Mouse (Mus musculus) liver, embryonic 13.5 days (tissue): ENCODE measurements around the gene Hist1h1b. TPM values are rescaled to one million over a fixed set of nuclear protein-coding genes. Genes with fewer than 3 reads are reported as not detected.
A peak's percentile ranks its signal among the peaks of the same experiment; 100 is the strongest.
"Not testable (repeated sequence)": the region's sequence is repeated elsewhere in the genome, so short reads cannot be mapped to it uniquely, and the experiment has no call there.

Experiments used
- ATAC-seq: fragments of 200-750 bp; cut with Nextera tagmentation; 2 replicates; pipeline ENCODE4 v1.8.0; 2017; ENCODE audit warnings: low read depth, mild to moderate bottlenecking, moderate number of reproducible peaks, moderate library complexity
- DNase-seq: peaks from one replicate; pipeline ENCODE4 v3.0.0; 2022
- H3K27ac ChIP-seq: fragments of 300-500 bp; sonication (generic); 2 replicates; pipeline ENCODE4 v1.5.1; 2015; ENCODE audit warnings: moderate library complexity, mild to moderate bottlenecking, inconsistent platforms
- H3K27me3 ChIP-seq: fragments of 300-500 bp; sonication (generic); 2 replicates; pipeline ENCODE4 v1.6.1; 2015; ENCODE audit warnings: mild to moderate bottlenecking, inconsistent platforms
- H3K36me3 ChIP-seq: fragments of 300-500 bp; sonication (generic); 2 replicates; pipeline ENCODE4 v1.6.1; 2015; ENCODE audit warnings: mild to moderate bottlenecking, inconsistent platforms
- H3K4me1 ChIP-seq: fragments of 300-500 bp; sonication (generic); replicated peaks from 2 replicates; pipeline ENCODE4 v1.6.1; 2015; ENCODE audit warnings: inconsistent platforms
- H3K4me2 ChIP-seq: fragments of 300-500 bp; sonication (generic); 2 replicates; pipeline ENCODE4 v1.6.1; 2015; ENCODE audit warnings: inconsistent platforms, mild to moderate bottlenecking, moderate library complexity
- H3K4me3 ChIP-seq: fragments of 300-500 bp; sonication (generic); replicated peaks from 2 replicates; pipeline ENCODE4 v1.5.1; 2015; ENCODE audit warnings: mild to moderate bottlenecking, inconsistent platforms
- H3K9ac ChIP-seq: fragments of 300-500 bp; sonication (generic); 2 replicates; pipeline ENCODE4 v1.6.1; 2015; ENCODE audit warnings: mild to moderate bottlenecking, inconsistent platforms
- H3K9me3 ChIP-seq: fragments of 300-500 bp; sonication (generic); replicated peaks from 2 replicates; pipeline ENCODE4 v1.6.1; 2016; ENCODE audit warnings: inconsistent platforms
- WGBS: fragments of 180-500 bp; shearing (Covaris S2); methylation state at CpG from one replicate; pipeline ENCODE4 v1.1.7; 2015; ENCODE audit not compliant: insufficient replicate concordance; 5-methylcytosine and 5-hydroxymethylcytosine counted together
- polyA plus RNA-seq: library from polyadenylated mRNA; unstranded; fragments of >200 nt; fragmentation: Nextera tagmentation; extraction: Ambion mirVana; gene quantifications from 2 replicates; pipeline ENCODE4 v1.2.1, GENCODE M21; 2015

Gene Hist1h1b
- polyA plus RNA-seq, 1 experiment from 2014 or later = 37.6 TPM

GRCm38 (mm10) chr13:21789925-21790324, 9.5 kb upstream of the Hist1h1b start:
- Histone ChIP-seq H3K4me2 (0 out of 2 replicates have a peak overlapping the region, but pooled peaks have one; percentile 34), H3K4me1 (peaks cover 44% of the 10 kb centered on the region), H3K27me3 (no peaks in the 10 kb centered on the region), H3K4me3 (no peak overlapping the region), H3K27ac (peak overlapping the region; percentile 100), H3K9me3 (no peaks in the 10 kb centered on the region), H3K36me3 (no peaks in the 10 kb centered on the region), H3K9ac (peak overlapping the region; percentile 81)
- no peak for DNase-seq
- no peak for ATAC-seq
- 39% methylated on average over 6 of the region's 6 CpGs for WGBS

- peak overlapping the region; percentile 100 for H3K27ac ChIP-seq
- DNase-seq (peak; percentile 13), ATAC-seq (peak; percentile 17)
- peak overlapping the region; percentile 81 for H3K9ac ChIP-seq
- H3K4me1 ChIP-seq = peaks cover 57% of the 10 kb centered on the region
- WGBS = 16% methylated on average over 18 of the region's 21 CpGs
- no peaks in the 10 kb centered on the region for H3K36me3 ChIP-seq
- H3K4me2 ChIP-seq = peak overlapping the region; percentile 59
- H3K4me3 ChIP-seq = peak overlapping the region; percentile 51
- no peaks in the 10 kb centered on the region for H3K27me3 ChIP-seq
- no peaks in the 10 kb centered on the region for H3K9me3 ChIP-seq
Measured at GRCm38 (mm10) chr13:21787760-21788593, 7.6 kb upstream of the Hist1h1b start.

- not testable (repeated sequence) for H3K9me3 ChIP-seq, H3K36me3 ChIP-seq, H3K27me3 ChIP-seq
- DNase-seq (peak; percentile 89), ATAC-seq (peak; percentile 87)
- Histone ChIP-seq H3K4me2 (peak within 1 kb of the TSS; percentile 70), H3K4me3 (peak within 1 kb of the TSS; percentile 56), H3K9ac (peak within 1 kb of the TSS; percentile 84), H3K4me1 (peaks cover 59% of the 10 kb centered on the region), H3K27ac (peak within 1 kb of the TSS; percentile 100)
- WGBS = under 1% methylated on average over 32 of the region's 63 CpGs
Measured at GRCm38 (mm10) chr13:21786899-21787629, 6.6 kb upstream of the Hist1h1b start, which contains the start of the genes Hist1h2an and Hist1h2bp. TSS of gene Hist1h2an (minus strand) at chr13:21787218. TSS of gene Hist1h2bp (plus strand) at chr13:21787461.

GRCm38 (mm10) chr13:21786189-21786898, 5.9 kb upstream of the Hist1h1b start:
- 6% methylated on average over 8 of the region's 8 CpGs for WGBS
- Histone ChIP-seq H3K4me1 (peaks cover 63% of the 10 kb centered on the region), H3K4me3 (peak overlapping the region; percentile 56), H3K27me3 (no peaks in the 10 kb centered on the region), H3K9me3 (no peaks in the 10 kb centered on the region), H3K36me3 (no peaks in the 10 kb centered on the region), H3K27ac (peak overlapping the region; percentile 100), H3K4me2 (peak overlapping the region; percentile 70), H3K9ac (peak overlapping the region; percentile 84)
- ATAC-seq = no peak
- DNase-seq = peak; percentile 27

GRCm38 (mm10) chr13:21784311-21784710, 3.9 kb upstream of the Hist1h1b start:
- WGBS = 59% methylated on average over 6 of the region's 6 CpGs
- no peak for DNase-seq
- H3K4me1 ChIP-seq = peaks cover 55% of the 10 kb centered on the region

GRCm38 (mm10) chr13:21783734-21784161, 3.3 kb upstream of the Hist1h1b start:
- DNase-seq (peak; percentile 44), ATAC-seq (no peak)
- no peaks in the 10 kb centered on the region for H3K27me3 ChIP-seq
- peak overlapping the region; percentile 100 for H3K27ac ChIP-seq
- H3K9ac ChIP-seq = peak overlapping the region; percentile 84
- peak overlapping the region; percentile 74 for H3K4me2 ChIP-seq
- peaks cover 49% of the 10 kb centered on the region for H3K4me1 ChIP-seq
- H3K36me3 ChIP-seq = no peaks in the 10 kb centered on the region
- WGBS = 3% methylated on average over 9 of the region's 9 CpGs
- no peaks in the 10 kb centered on the region for H3K9me3 ChIP-seq
- peak overlapping the region; percentile 60 for H3K4me3 ChIP-seq

More at GRCm38 (mm10) chr13:21784311-21784710, 3.9 kb upstream of the Hist1h1b start:
- Histone ChIP-seq H3K9ac (peak overlapping the region; percentile 84), H3K27me3 (no peaks in the 10 kb centered on the region), H3K27ac (peak overlapping the region; percentile 100), H3K36me3 (no peaks in the 10 kb centered on the region), H3K9me3 (no peaks in the 10 kb centered on the region), H3K4me3 (peak overlapping the region; percentile 60), H3K4me2 (peak overlapping the region; percentile 74)
- no peak for ATAC-seq

GRCm38 (mm10) chr13:21783255-21783617, 2.8 kb upstream of the Hist1h1b start, which contains the start of gene Hist1h3i:
TSS of gene Hist1h3i (minus strand) at chr13:21783370.
- Histone ChIP-seq H3K36me3 (no peaks in the 10 kb centered on the region), H3K4me3 (peak within 1 kb of the TSS; percentile 60), H3K4me2 (peak within 1 kb of the TSS; percentile 74), H3K27me3 (no peaks in the 10 kb centered on the region), H3K27ac (peak within 1 kb of the TSS; percentile 100), H3K4me1 (peaks cover 47% of the 10 kb centered on the region), H3K9ac (peak within 1 kb of the TSS; percentile 84), H3K9me3 (no peaks in the 10 kb centered on the region)
- WGBS = under 1% methylated on average over 13 of the region's 20 CpGs
- DNase-seq (peak; percentile 76), ATAC-seq (peak; percentile 39)

- Histone ChIP-seq H3K4me3 (peak overlapping the region; percentile 60), H3K27ac (peak overlapping the region; percentile 100), H3K4me1 (peaks cover 47% of the 10 kb centered on the region), H3K9ac (peak overlapping the region; percentile 78), H3K4me2 (peak overlapping the region; percentile 74)
- H3K36me3 ChIP-seq, H3K27me3 ChIP-seq, H3K9me3 ChIP-seq: not testable (repeated sequence)
- DNase-seq = peak; percentile 68
- 1% methylated on average over 15 of the region's 35 CpGs for WGBS
- ATAC-seq = peak; percentile 4
Measured at GRCm38 (mm10) chr13:21782361-21783254, 2.2 kb upstream of the Hist1h1b start.

GRCm38 (mm10) chr13:21781639-21782038, 1.2 kb upstream of the Hist1h1b start:
- H3K4me1 ChIP-seq = peaks cover 56% of the 10 kb centered on the region
- peak overlapping the region; percentile 74 for H3K4me2 ChIP-seq
- peak overlapping the region; percentile 100 for H3K27ac ChIP-seq
- H3K36me3 ChIP-seq = no peaks in the 10 kb centered on the region
- no peak for ATAC-seq
- no peaks in the 10 kb centered on the region for H3K9me3 ChIP-seq
- WGBS = 75% methylated on average over 1 of the region's 1 CpGs
- DNase-seq = no peak
- H3K4me3 ChIP-seq = peak overlapping the region; percentile 35; the same call in 1 of the 2 replicates
- no peaks in the 10 kb centered on the region for H3K27me3 ChIP-seq
- H3K9ac ChIP-seq = peak overlapping the region; percentile 64

GRCm38 (mm10) chr13:21781021-21781555, 663 bp upstream of the Hist1h1b start:
- no peak for DNase-seq
- peaks cover 59% of the 10 kb centered on the region for H3K4me1 ChIP-seq
- no peak for ATAC-seq
- H3K9me3 ChIP-seq = no peaks in the 10 kb centered on the region
- H3K36me3 ChIP-seq = no peaks in the 10 kb centered on the region
- WGBS = 29% methylated on average over 6 of the region's 6 CpGs
- peak overlapping the region; percentile 100 for H3K27ac ChIP-seq
- H3K4me3 ChIP-seq = peak overlapping the region; percentile 73
- H3K27me3 ChIP-seq = no peaks in the 10 kb centered on the region
- peak overlapping the region; percentile 93 for H3K9ac ChIP-seq
- peak overlapping the region; percentile 91 for H3K4me2 ChIP-seq
